Mouse (Mus musculus) spleen, adult 2 months (tissue): ENCODE data around the gene Lrrc1. TPM values are rescaled to one million over a fixed set of nuclear protein-coding genes. Genes with fewer than 3 reads are reported as not detected.

ENCODE experiments used
- DNase-seq, 2 experiments: peaks; one replicate each; pipeline versions ENCODE4 v3.0.0 to v3.0.0-alpha.2; 2012 to 2021; ENCODE audit warnings: low spot score in 2 of 2, low read depth in 1 of 2
- H3K27ac ChIP-seq: fragments of 200-500 bp; 2 replicates; pipeline ENCODE4 v1.5.1; 2012; ENCODE audit warnings: low read length, inconsistent platforms; ENCODE audit not compliant: insufficient read depth
- H3K27me3 ChIP-seq: fragments of 200-500 bp; 2 replicates; pipeline ENCODE4 v1.6.1; 2012; ENCODE audit warnings: mild to moderate bottlenecking, moderate library complexity, low read length, inconsistent platforms; ENCODE audit not compliant: control insufficient read depth, insufficient read depth
- H3K36me3 ChIP-seq: fragments of 200-500 bp; 2 replicates; pipeline ENCODE4 v1.6.1; 2012; ENCODE audit warnings: mild to moderate bottlenecking, low read length, inconsistent platforms; ENCODE audit not compliant: control insufficient read depth, insufficient read depth
- H3K4me1 ChIP-seq: fragments of 200-500 bp; 2 replicates; pipeline ENCODE4 v1.6.1; 2011; ENCODE audit warnings: inconsistent platforms; ENCODE audit not compliant: control insufficient read depth, insufficient read depth, insufficient read length
- H3K4me3 ChIP-seq: fragments of 200-500 bp; 2 replicates; pipeline ENCODE4 v1.5.1; 2011; ENCODE audit warnings: mild to moderate bottlenecking, inconsistent platforms; ENCODE audit not compliant: insufficient read depth, insufficient read length; ENCODE audit errors: extremely low read depth
- CTCF ChIP-seq: fragments of 200-500 bp; IDR thresholded peaks from 2 replicates; pipeline ENCODE4 v1.5.1; 2011; ENCODE audit warnings: mild to moderate bottlenecking, inconsistent platforms; ENCODE audit not compliant: insufficient read depth, insufficient read length, insufficient replicate concordance; ENCODE audit errors: extremely low read depth
- POLR2A ChIP-seq: fragments of 200-500 bp; IDR thresholded peaks from 2 replicates; pipeline ENCODE4 v1.6.1; 2011; ENCODE audit warnings: low read depth, low read length, inconsistent platforms
- WGBS: fragments of 180-500 bp; shearing (Covaris S2); methylation state at CpG from one replicate; pipeline ENCODE4 v1.1.7; 2018; 5-methylcytosine and 5-hydroxymethylcytosine counted together
- polyA plus RNA-seq: library from polyadenylated mRNA; depleted of rRNA; stranded (reverse); fragments of >200 nt; gene quantifications from 2 replicates; pipeline ENCODE4 v1.2.3, GENCODE M21; 2012

The Lrrc1 gene
- polyA plus RNA-seq, 1 experiment = 12.7 TPM

- Histone ChIP-seq H3K4me3 (no peak overlapping the region), H3K27me3 (no peaks in the 10 kb centered on the region), H3K27ac (no peak overlapping the region), H3K36me3 (no peaks in the 10 kb centered on the region), H3K4me1 (no peaks in the 10 kb centered on the region)
- TF ChIP-seq POLR2A = no peak
- TF ChIP-seq CTCF = no peak
- no peak for DNase-seq
- WGBS = 86% methylated on average over 11 of the region's 11 CpGs
Measured at GRCm38 (mm10) chr9:77488611-77489010, 56.1 kb downstream of the Lrrc1 start.

- Histone ChIP-seq H3K27me3 (no peaks in the 10 kb centered on the region), H3K27ac (no peak overlapping the region), H3K4me1 (no peaks in the 10 kb centered on the region), H3K4me3 (no peak overlapping the region), H3K36me3 (no peaks in the 10 kb centered on the region)
- WGBS = 89% methylated on average over 7 of the region's 7 CpGs
- no peak for DNase-seq
- TF ChIP-seq POLR2A (no peak), CTCF (no peak)
Measured at GRCm38 (mm10) chr9:77487427-77487826, 57.2 kb downstream of the Lrrc1 start.

GRCm38 (mm10) chr9:77485915-77486314 lies 58.8 kb downstream of the Lrrc1 start:
- TF ChIP-seq POLR2A = no peak
- TF ChIP-seq CTCF = no peak
- H3K36me3 ChIP-seq = no peaks in the 10 kb centered on the region
- H3K27ac ChIP-seq = no peak overlapping the region
- no peaks in the 10 kb centered on the region for H3K27me3 ChIP-seq
- H3K4me3 ChIP-seq = no peak overlapping the region
- WGBS = 91% methylated on average over 12 of the region's 12 CpGs
- DNase-seq = no peak
- H3K4me1 ChIP-seq = no peaks in the 10 kb centered on the region

- no peak for TF ChIP-seq POLR2A
- TF ChIP-seq CTCF = no peak
- Histone ChIP-seq H3K4me3 (no peak overlapping the region), H3K4me1 (no peaks in the 10 kb centered on the region), H3K27ac (no peak overlapping the region), H3K36me3 (no peaks in the 10 kb centered on the region), H3K27me3 (no peaks in the 10 kb centered on the region)
- no peak for DNase-seq
- 91% methylated on average over 10 of the region's 10 CpGs for WGBS
Measured at GRCm38 (mm10) chr9:77484751-77485150, 59.9 kb downstream of the Lrrc1 start.

GRCm38 (mm10) chr9:77483559-77483958 lies 61.1 kb downstream of the Lrrc1 start:
- Histone ChIP-seq H3K4me3 (no peak overlapping the region), H3K27ac (no peak overlapping the region), H3K27me3 (no peaks in the 10 kb centered on the region), H3K4me1 (no peaks in the 10 kb centered on the region), H3K36me3 (no peaks in the 10 kb centered on the region)
- WGBS = 96% methylated on average over 3 of the region's 3 CpGs
- no peak for DNase-seq
- TF ChIP-seq POLR2A (no peak), CTCF (no peak)

GRCm38 (mm10) chr9:77482281-77482680 lies 62.4 kb downstream of the Lrrc1 start:
- no peak overlapping the region for H3K27ac ChIP-seq
- no peaks in the 10 kb centered on the region for H3K36me3 ChIP-seq
- H3K4me3 ChIP-seq = no peak overlapping the region
- TF ChIP-seq CTCF (no peak), POLR2A (no peak)
- no peaks in the 10 kb centered on the region for H3K4me1 ChIP-seq
- H3K27me3 ChIP-seq = no peaks in the 10 kb centered on the region
- DNase-seq = no peak
- WGBS = 84% methylated on average over 5 of the region's 5 CpGs

GRCm38 (mm10) chr9:77481380-77481779 lies 63.3 kb downstream of the Lrrc1 start:
- Histone ChIP-seq H3K36me3 (no peaks in the 10 kb centered on the region), H3K27me3 (no peaks in the 10 kb centered on the region), H3K4me1 (no peaks in the 10 kb centered on the region), H3K4me3 (no peak overlapping the region), H3K27ac (no peak overlapping the region)
- TF ChIP-seq POLR2A (no peak), CTCF (no peak)
- WGBS = 69% methylated on average over 7 of the region's 7 CpGs
- DNase-seq = no peak
